Mouse (Mus musculus) C2C12 (cell line): ENCODE data around the gene Mrpl50.

Experiments used
- CEBPB ChIP-seq: IDR thresholded peaks from one replicate; pipeline ENCODE4 v1.6.1; 2011; ENCODE audit warnings: low read depth, mild to moderate bottlenecking, control low read depth, moderate library complexity
- CTCF ChIP-seq: IDR thresholded peaks from one replicate; pipeline ENCODE4 v1.5.1; 2011; ENCODE audit not compliant: control insufficient read depth, insufficient read depth, insufficient read length

GRCm38 (mm10) chr4:49539665-49540064, 18.8 kb upstream of the Mrpl50 start:
- no peak for TF ChIP-seq CTCF
- TF ChIP-seq CEBPB, result no peak
